Mouse (Mus musculus) bone marrow macrophage, adult 2 months (primary cell): ENCODE measurements around the gene Chrm3.

Experiments used
- CTCF ChIP-seq: IDR thresholded peaks from 2 replicates; pipeline ENCODE4 v1.5.1; 2012; ENCODE audit warnings: low read depth, mild to moderate bottlenecking, low read length, moderate library complexity
- POLR2A ChIP-seq: IDR thresholded peaks from 2 replicates; pipeline ENCODE4 v1.6.1; 2012; ENCODE audit warnings: mild to moderate bottlenecking, low read depth, low read length, borderline replicate concordance

DNA sequence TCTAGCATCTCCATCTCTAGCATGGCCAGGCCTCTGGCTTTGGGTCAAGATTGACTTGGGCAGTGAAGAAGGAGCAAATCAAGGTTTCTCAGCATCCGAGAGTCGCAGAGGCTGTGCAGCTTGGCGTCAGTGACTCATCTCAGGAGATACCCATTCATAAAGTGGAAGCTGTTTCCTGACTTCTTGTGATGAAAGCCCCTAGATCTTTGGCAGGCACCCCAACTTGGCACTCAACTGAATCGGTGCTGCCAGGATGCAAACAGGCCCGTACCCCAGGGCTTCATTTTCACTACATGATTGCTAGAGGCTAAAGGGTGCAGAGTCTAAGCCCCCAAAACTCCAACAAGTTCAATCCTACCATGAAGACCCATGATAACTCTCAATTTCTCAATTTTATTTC, 298.0 kb downstream of the Chrm3 start:
- no peak for TF ChIP-seq CTCF
- TF ChIP-seq POLR2A, result no peak
